Mouse (Mus musculus) small intestine, adult 2 months (tissue): ENCODE results near the gene Phactr1. TPM values are rescaled to one million over a fixed set of nuclear protein-coding genes. Genes with fewer than 3 reads are reported as not detected.

Experiments used
- H3K27ac ChIP-seq: fragments of 200-500 bp; 2 replicates; pipeline ENCODE4 v1.5.1; 2012; ENCODE audit warnings: low read depth, low read length, control low read depth, inconsistent platforms; ENCODE audit not compliant: insufficient read depth
- H3K27me3 ChIP-seq: fragments of 200-500 bp; 2 replicates; pipeline ENCODE4 v1.6.1; 2012; ENCODE audit warnings: mild to moderate bottlenecking, moderate library complexity, low read length, inconsistent platforms; ENCODE audit not compliant: control insufficient read depth, insufficient read depth
- H3K36me3 ChIP-seq: fragments of 200-500 bp; 2 replicates; pipeline ENCODE4 v1.6.1; 2012; ENCODE audit warnings: mild to moderate bottlenecking, low read length, control low read depth, inconsistent platforms; ENCODE audit not compliant: control insufficient read depth, insufficient read depth
- H3K4me1 ChIP-seq: fragments of 200-500 bp; 2 replicates; pipeline ENCODE4 v1.6.1; 2012; ENCODE audit warnings: low read length, inconsistent platforms, mixed read lengths; ENCODE audit not compliant: control insufficient read depth, insufficient read depth, insufficient read length
- H3K4me3 ChIP-seq: fragments of 200-500 bp; 2 replicates; pipeline ENCODE4 v1.5.1; 2012; ENCODE audit warnings: low read depth, mild to moderate bottlenecking, control low read depth, inconsistent platforms, low read length, moderate library complexity
- CTCF ChIP-seq: fragments of 200-500 bp; IDR thresholded peaks from 2 replicates; pipeline ENCODE4 v1.5.1; 2012; ENCODE audit warnings: low read depth, mild to moderate bottlenecking, control low read depth, inconsistent platforms, low read length, moderate library complexity, mixed read lengths; ENCODE audit not compliant: insufficient replicate concordance, insufficient read length; ENCODE audit errors: extremely low read depth
- POLR2A ChIP-seq: fragments of 200-500 bp; IDR thresholded peaks from 2 replicates; pipeline ENCODE4 v1.6.1; 2012; ENCODE audit warnings: low read depth, mild to moderate bottlenecking, control low read depth, inconsistent platforms, low read length, moderate library complexity
- WGBS: fragments of 180-500 bp; shearing (Covaris S2); methylation state at CpG from one replicate; pipeline ENCODE4 v1.1.7; 2018; 5-methylcytosine and 5-hydroxymethylcytosine counted together
- polyA plus RNA-seq: library from polyadenylated mRNA; depleted of rRNA; stranded (reverse); fragments of >200 nt; gene quantifications from 2 replicates; pipeline ENCODE4 v1.2.3, GENCODE M21; 2012

The Phactr1 gene
- polyA plus RNA-seq, 1 experiment, result 0.43 TPM

DNA sequence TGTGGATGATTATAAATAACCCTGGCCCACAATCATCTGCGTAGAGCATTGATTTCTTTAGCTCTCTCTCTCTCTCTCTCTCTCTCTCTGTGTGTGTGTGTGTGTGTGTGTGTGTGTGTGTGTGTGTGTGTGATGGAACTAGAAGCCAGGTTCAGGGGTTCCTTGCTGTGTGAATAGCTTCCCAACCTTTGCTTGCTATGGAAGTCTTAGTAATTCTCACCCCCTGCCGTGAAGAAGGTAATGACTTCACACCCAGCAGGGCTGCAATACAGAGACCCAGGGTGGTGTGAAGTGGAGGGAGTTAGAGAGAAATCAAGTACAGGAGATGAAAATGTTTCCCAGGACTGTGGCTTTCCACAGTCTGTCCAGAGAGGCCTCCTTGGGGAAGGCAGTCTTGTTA, 293.5 kb downstream of the Phactr1 start:
- no peak overlapping the region for H3K27ac ChIP-seq
- 70% methylated on average over 2 of the region's 2 CpGs for WGBS
- H3K36me3 ChIP-seq, result no peaks in the 10 kb centered on the region
- no peak overlapping the region for H3K4me3 ChIP-seq
- no peak for TF ChIP-seq CTCF
- TF ChIP-seq POLR2A, result no peak
- no peaks in the 10 kb centered on the region for H3K4me1 ChIP-seq
- no peaks in the 10 kb centered on the region for H3K27me3 ChIP-seq

DNA sequence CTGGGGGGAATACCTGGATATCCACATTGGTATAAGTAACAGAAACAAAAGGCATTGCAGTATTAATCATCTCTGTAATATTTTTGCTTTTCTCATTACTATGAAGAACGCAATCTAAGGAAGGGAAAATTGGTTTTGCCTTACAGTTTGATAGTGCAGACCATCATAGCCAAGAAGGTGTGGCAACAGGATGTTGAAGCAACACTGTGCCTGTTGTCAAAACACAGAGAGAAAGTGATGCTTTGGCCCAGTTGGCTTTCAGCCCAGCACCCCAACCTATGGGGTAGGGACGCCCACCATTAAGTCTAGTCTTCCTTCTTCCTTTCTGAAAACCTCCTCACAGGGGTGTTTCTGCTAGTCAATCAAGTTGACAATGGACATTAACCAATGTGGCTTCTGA, 294.1 kb downstream of the Phactr1 start:
- WGBS, result 76% methylated on average over 2 of the region's 2 CpGs
- TF ChIP-seq CTCF (no peak), POLR2A (no peak)
- Histone ChIP-seq H3K27ac (no peak overlapping the region), H3K27me3 (no peaks in the 10 kb centered on the region), H3K4me3 (no peak overlapping the region), H3K36me3 (no peaks in the 10 kb centered on the region), H3K4me1 (no peaks in the 10 kb centered on the region)

DNA sequence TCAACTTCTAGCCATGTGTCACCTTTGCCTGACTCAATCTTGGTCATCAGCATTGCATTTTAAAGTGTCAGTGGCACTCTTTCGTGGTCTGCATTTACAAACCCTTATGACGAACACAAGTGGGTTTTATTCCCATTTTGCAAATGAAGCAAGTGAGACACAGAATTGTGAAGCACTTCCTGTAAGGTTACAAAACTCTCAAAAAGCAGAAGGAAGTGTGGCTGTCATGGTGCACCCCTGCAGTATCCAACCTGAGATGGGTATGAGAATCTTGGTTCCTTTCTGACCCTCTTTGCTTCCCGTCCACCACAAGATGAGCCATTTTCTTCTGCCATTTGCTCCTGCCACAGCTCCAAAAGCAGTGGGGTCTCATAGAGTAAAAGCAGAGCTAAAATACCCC, 295.7 kb downstream of the Phactr1 start:
- TF ChIP-seq CTCF (no peak), POLR2A (no peak)
- Histone ChIP-seq H3K27ac (no peak overlapping the region), H3K4me1 (no peaks in the 10 kb centered on the region), H3K36me3 (no peaks in the 10 kb centered on the region), H3K4me3 (no peak overlapping the region), H3K27me3 (no peaks in the 10 kb centered on the region)
- 87% methylated on average over 3 of the region's 3 CpGs for WGBS

DNA sequence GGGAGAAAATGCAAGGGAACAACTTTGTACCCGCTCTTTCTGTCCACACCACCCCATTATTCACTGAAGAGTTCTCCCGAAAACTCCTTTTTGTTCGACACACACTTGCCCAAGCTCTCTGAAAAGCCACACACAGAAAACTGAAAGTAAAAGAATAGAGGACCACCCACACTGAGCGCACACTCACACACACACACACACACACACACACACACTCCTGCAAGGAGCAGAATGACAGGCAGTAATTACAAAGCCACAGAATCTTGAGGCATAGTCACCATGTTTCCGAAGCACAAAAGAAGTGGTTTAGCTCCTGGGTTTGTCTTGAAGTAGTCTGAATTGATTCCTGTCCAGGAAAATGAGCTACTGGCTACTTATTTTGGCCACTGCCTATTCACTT, 296.5 kb downstream of the Phactr1 start:
- 77% methylated on average over 5 of the region's 5 CpGs for WGBS
- Histone ChIP-seq H3K27me3 (no peaks in the 10 kb centered on the region), H3K27ac (no peak overlapping the region), H3K36me3 (no peaks in the 10 kb centered on the region), H3K4me1 (no peaks in the 10 kb centered on the region), H3K4me3 (no peak overlapping the region)
- TF ChIP-seq CTCF, result no peak
- no peak for TF ChIP-seq POLR2A

DNA sequence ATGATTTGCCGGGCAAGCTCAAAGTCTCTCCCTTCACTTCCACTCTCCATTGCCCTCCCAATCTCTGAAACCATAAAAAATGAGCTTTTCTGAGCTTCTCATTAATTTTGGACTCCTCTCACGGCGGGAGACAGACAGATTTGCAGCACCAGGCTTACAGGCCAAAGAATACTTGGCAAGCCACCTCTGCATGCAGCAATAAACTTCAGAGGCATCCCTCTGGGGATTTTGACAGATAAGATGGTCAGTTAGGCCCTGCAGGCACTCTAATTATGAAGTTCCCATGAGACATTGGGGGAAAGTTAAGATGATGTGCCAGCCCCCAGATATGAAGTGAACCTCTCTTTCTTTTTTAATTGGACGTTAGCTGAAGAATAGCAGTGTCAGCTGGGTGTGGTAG, 300.2 kb downstream of the Phactr1 start:
- WGBS, result 48% methylated on average over 4 of the region's 4 CpGs
- no peak overlapping the region for H3K27ac ChIP-seq
- no peaks in the 10 kb centered on the region for H3K27me3 ChIP-seq
- no peak overlapping the region for H3K4me3 ChIP-seq
- no peaks in the 10 kb centered on the region for H3K4me1 ChIP-seq
- H3K36me3 ChIP-seq, result no peaks in the 10 kb centered on the region
- no peak for TF ChIP-seq POLR2A
- TF ChIP-seq CTCF, result no peak

DNA sequence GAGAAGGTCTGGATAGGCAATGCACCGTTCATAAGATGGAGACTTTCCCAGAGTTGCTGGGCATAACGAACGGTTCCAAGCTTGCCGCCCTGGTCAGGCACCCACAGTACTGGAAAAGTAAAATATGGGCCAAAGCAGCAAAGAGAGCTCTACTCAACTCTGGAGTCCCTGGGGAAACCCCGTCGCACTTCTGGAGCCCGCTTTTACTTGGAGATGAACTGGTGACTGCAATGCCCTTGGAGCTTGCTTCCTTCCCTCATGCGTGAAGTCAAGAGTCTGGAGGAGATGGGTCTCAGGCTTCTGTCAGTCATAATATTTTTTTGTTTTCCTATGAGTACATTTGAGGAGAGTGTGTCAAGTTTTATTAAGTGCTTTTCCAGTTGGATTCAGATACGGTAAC, 302.2 kb downstream of the Phactr1 start:
- Histone ChIP-seq H3K4me1 (no peaks in the 10 kb centered on the region), H3K36me3 (no peaks in the 10 kb centered on the region), H3K27me3 (no peaks in the 10 kb centered on the region), H3K27ac (no peak overlapping the region), H3K4me3 (no peak overlapping the region)
- no peak for TF ChIP-seq POLR2A
- no peak for TF ChIP-seq CTCF
- 88% methylated on average over 9 of the region's 9 CpGs for WGBS

DNA sequence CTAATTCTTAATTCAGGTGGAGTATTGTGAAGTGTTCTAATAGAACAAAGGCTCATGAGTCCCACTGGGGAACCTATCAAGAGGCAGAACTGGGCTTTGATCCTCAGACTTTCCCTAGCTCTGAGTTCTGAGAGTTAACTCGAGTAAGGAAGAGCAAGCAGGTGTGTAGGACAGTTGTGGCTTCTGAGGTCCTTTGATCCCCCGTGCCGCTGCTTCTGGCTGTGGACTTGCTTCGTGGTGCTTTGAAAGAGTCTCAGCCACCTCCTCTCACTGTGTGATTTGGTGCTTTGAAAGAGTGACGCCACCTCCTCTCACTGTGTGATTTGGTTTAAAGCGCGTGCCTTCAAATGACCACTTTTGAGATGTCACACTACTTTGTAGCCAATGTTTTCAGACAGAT, 305.4 kb downstream of the Phactr1 start:
- Histone ChIP-seq H3K27me3 (no peaks in the 10 kb centered on the region), H3K4me3 (no peak overlapping the region), H3K27ac (no peak overlapping the region), H3K36me3 (no peaks in the 10 kb centered on the region), H3K4me1 (peaks cover 6% of the 10 kb centered on the region; the same call in 1 of the 2 replicates)
- TF ChIP-seq CTCF (no peak), POLR2A (no peak)
- whole genome bisulfite sequencing, result 84% methylated on average over 7 of the region's 7 CpGs
